Mouse (Mus musculus): ENCODE measurements around the gene Cradd. TPM values are rescaled to one million over a fixed set of nuclear protein-coding genes. Genes with fewer than 3 reads are reported as not detected.

Cradd gene
- total RNA-seq, 2 experiments from 2014 or later, result 6.4 to 8.4 TPM

Other genes starting within 250 kb of the Cradd start
- 10 to 100 TPM; 34.3 to 39.3 TPM for gene Socs2, start 93.0 kb upstream of the Cradd start, total RNA-seq (2021)
- gene Mrpl42, start 177.8 kb upstream of the Cradd start, total RNA-seq (2021), result 100 to 1,000 TPM; 389 to 421 TPM
- 10 to 100 TPM; 86.6 to 91.4 TPM for gene Ube2n, start 191.0 kb upstream of the Cradd start, total RNA-seq (2021)
- 100 to 1,000 TPM; 308 to 356 TPM for gene Nudt4, start 240.0 kb upstream of the Cradd start, total RNA-seq (2021)